Mouse (Mus musculus) MEL (cell line): ENCODE measurements around the gene Lama5.

Experiments
- CHD1 ChIP-seq: IDR thresholded peaks from 2 replicates; pipeline ENCODE4 v1.6.1; 2012; ENCODE audit warnings: low read depth, mild to moderate bottlenecking, inconsistent platforms, low read length, improper control_type of control experiment
- CHD2 ChIP-seq: IDR thresholded peaks from 2 replicates; pipeline ENCODE4 v1.6.1; 2011; ENCODE audit warnings: low read length, improper control_type of control experiment
- CTCF ChIP-seq, 3 experiments: IDR thresholded peaks in 2 of 3; conservative IDR thresholded peaks in 1 of 3; 2 replicates each; pipeline ENCODE4 v1.5.1; 2011 to 2012; ENCODE audit warnings: low read length in 3 of 3, low read depth in 2 of 3, mild to moderate bottlenecking in 2 of 3, improper control_type of control experiment in 1 of 3, inconsistent platforms in 1 of 3, mixed read lengths in 1 of 3, moderate library complexity in 1 of 3; ENCODE audit not compliant: control insufficient read depth in 1 of 3, insufficient read depth in 1 of 3, poor library complexity in 1 of 3, severe bottlenecking in 1 of 3
- ELF1 ChIP-seq: IDR thresholded peaks from 2 replicates; pipeline ENCODE4 v1.6.1; 2014; ENCODE audit warnings: low read depth, mild to moderate bottlenecking, inconsistent platforms, low read length, improper control_type of control experiment, moderate library complexity
- HCFC1 ChIP-seq: IDR thresholded peaks from 2 replicates; pipeline ENCODE4 v1.6.1; 2012; ENCODE audit warnings: low read depth, mild to moderate bottlenecking, inconsistent platforms, low read length, improper control_type of control experiment, moderate library complexity
- MAFK ChIP-seq: IDR thresholded peaks from 2 replicates; pipeline ENCODE4 v1.6.1; 2011; ENCODE audit warnings: low read depth, mild to moderate bottlenecking, low read length, improper control_type of control experiment, borderline replicate concordance
- MAX ChIP-seq: IDR thresholded peaks from 2 replicates; pipeline ENCODE4 v1.6.1; 2011; ENCODE audit warnings: low read length, improper control_type of control experiment
- NRF1 ChIP-seq: IDR thresholded peaks from 2 replicates; pipeline ENCODE4 v1.6.1; 2014; ENCODE audit warnings: low read depth, mild to moderate bottlenecking, inconsistent platforms, low read length, improper control_type of control experiment, moderate library complexity; ENCODE audit not compliant: poor library complexity, insufficient read depth, severe bottlenecking
- POLR2A ChIP-seq, 2 experiments: IDR thresholded peaks; 2 replicates each; pipeline ENCODE4 v1.6.1; 2011 to 2012; ENCODE audit warnings: low read length in 2 of 2, mild to moderate bottlenecking in 2 of 2, control low read depth in 1 of 2, improper control_type of control experiment in 1 of 2, low read depth in 1 of 2, moderate library complexity in 1 of 2; ENCODE audit not compliant: control insufficient read depth in 1 of 2, insufficient read depth in 1 of 2, poor library complexity in 1 of 2
- POLR2AphosphoS5 ChIP-seq: IDR thresholded peaks from 2 replicates; pipeline ENCODE4 v1.6.1; 2012; ENCODE audit warnings: low read depth, borderline replicate concordance, mild to moderate bottlenecking, inconsistent platforms, low read length, moderate library complexity, mixed read lengths
- RCOR1 ChIP-seq: IDR thresholded peaks from 2 replicates; pipeline ENCODE4 v1.6.1; 2012; ENCODE audit warnings: low read depth, mild to moderate bottlenecking, inconsistent platforms, low read length, improper control_type of control experiment
- TAL1 ChIP-seq: IDR thresholded peaks from 2 replicates; pipeline ENCODE4 v1.6.1; 2012; ENCODE audit warnings: mild to moderate bottlenecking, inconsistent platforms, low read length, moderate library complexity, mixed read lengths
- TCF12 ChIP-seq: IDR thresholded peaks from 2 replicates; pipeline ENCODE4 v1.6.1; 2014; ENCODE audit warnings: low read depth, mild to moderate bottlenecking, inconsistent platforms, low read length, improper control_type of control experiment, moderate library complexity
- ZMIZ1 ChIP-seq: IDR thresholded peaks from 2 replicates; pipeline ENCODE4 v1.6.1; 2012; ENCODE audit warnings: low read depth, mild to moderate bottlenecking, inconsistent platforms, low read length, improper control_type of control experiment, moderate library complexity

GRCm38 (mm10) chr2:180127675-180128074, 98.0 kb downstream of the Lama5 start:
- no peak for TF ChIP-seq HCFC1
- no peak for TF ChIP-seq CTCF (IDR thresholded peaks at IDR 0.05 in 2 of 3, conservative IDR thresholded peaks at IDR 0.05 in 1 of 3; ENCODE audit: control insufficient read depth in 1 of 3, insufficient read depth in 1 of 3, low read depth in 2 of 3, low read length in 3 of 3, poor library complexity in 1 of 3, severe bottlenecking in 1 of 3)
- TF ChIP-seq RCOR1 = no peak
- TF ChIP-seq POLR2AphosphoS5 = no peak
- TF ChIP-seq TCF12 = no peak
- TF ChIP-seq POLR2A (IDR thresholded peaks at IDR 0.05; ENCODE audit: control insufficient read depth in 1 of 2, insufficient read depth in 1 of 2, low read depth in 1 of 2, low read length in 2 of 2, poor library complexity in 1 of 2) = no peak
- TF ChIP-seq TAL1 = no peak
- no peak for TF ChIP-seq MAX
- no peak for TF ChIP-seq ELF1
- no peak for TF ChIP-seq CHD1
- no peak for TF ChIP-seq MAFK
- TF ChIP-seq ZMIZ1 = no peak
- TF ChIP-seq NRF1 = no peak
- TF ChIP-seq CHD2 = no peak
